Mouse (Mus musculus): ENCODE measurements around the gene Tubb2a. TPM values are rescaled to one million over a fixed set of nuclear protein-coding genes. Genes with fewer than 3 reads are reported as not detected.
A peak's percentile ranks its signal among the peaks of the same experiment; 100 is the strongest.

Tubb2a gene
- total RNA-seq, 2 experiments from 2014 or later, result 53.6 to 68.2 TPM

GRCm38 (mm10) chr13:34057252-34057651 is 20.6 kb downstream of the Tubb2a start:
- intact Hi-C loops (cut with DNase I), result no loop called here
- DNase-seq, result no peak

- intact Hi-C loops (cut with DNase I), result no loop called here
- DNase-seq, result no peak
Observed at GRCm38 (mm10) chr13:34054983-34055382, 22.8 kb downstream of the Tubb2a start.

DNA sequence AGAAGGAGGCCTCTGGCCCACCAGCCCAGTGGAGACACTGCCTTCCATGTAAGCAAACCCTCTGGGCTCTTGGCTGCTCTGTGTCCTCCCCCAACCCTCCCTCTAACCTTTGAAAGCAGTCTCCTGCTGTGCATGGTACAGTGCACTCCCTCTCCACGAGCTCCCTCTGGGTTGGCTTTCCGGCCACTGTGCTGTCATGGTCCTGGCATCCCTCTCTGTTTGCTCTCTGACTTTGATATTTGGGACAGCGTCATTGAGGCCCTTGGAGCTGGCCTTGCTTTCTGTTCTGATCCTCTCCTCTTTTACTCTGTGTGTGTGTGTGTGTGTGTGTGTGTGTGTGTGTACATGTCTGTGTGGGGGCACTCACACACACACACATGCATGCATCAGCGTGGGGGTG is 23.4 kb downstream of the Tubb2a start:
- DNase-seq, result no peak
- intact Hi-C loops (cut with DNase I), result no loop called here

DNA sequence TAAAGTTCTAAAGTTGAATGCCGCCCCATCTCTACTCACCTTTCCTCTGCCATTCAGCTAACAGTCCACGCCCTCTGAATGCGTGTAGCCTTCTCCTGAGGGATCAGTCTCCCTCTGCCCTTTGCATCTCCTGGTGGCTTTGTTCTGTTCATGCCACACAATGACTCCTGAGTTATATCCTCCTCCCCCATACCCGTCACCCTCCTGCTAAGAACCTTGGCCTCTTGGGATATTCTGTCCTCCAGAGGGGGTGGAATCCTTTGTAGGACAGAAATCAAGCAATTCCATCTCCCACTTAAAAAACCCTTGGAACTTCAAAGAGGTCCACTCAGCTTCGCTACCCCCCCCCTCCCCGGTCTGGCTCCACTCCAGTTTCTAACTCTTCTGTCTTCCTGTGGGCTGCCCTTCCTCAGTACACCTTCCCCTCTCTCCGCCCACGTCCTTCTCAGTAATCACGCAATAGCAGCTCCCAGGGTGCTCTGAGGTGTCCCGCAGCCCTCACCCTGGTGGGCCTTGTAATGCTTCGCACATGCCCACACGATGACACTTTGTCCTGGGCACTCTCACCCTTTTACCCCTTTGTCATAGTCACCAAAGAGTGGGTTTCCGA is 24.0 kb downstream of the Tubb2a start:
- intact Hi-C loops (cut with DNase I), result no loop called here
- DNase-seq, result no peak

DNA sequence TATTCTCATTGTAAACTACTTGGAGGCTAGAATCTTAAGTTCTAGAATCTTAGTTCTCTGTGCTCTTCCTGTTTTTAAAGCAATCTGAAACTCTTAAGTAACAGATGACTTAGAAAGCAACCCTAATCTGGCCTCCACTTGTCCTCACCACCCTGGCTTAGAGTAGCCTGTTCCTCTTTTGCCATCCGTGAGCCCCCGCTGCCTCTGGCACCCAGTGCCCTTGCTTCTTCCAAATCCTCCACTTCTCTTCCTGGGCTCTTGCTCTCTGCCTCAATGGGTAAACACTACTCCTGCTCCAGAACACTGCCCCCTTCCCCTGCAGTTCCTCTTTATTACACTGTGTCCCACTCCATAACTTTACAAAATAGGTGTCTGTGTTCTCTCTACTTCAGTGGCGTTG is 26.1 kb downstream of the Tubb2a start:
- DNase-seq, result no peak
- intact Hi-C loops (cut with DNase I), result no loop called here

- DNase-seq, result no peak
- intact Hi-C loops (cut with DNase I), result no loop called here
Observed at GRCm38 (mm10) chr13:34050479-34050878, 27.3 kb downstream of the Tubb2a start.

- DNase-seq, result no peak
- intact Hi-C loops (cut with DNase I), result loop anchor here (10.0 kb wide), 2 partner anchors 587 to 827 kb away; partner anchors contain the start of gene Prpf4b
Observed at GRCm38 (mm10) chr13:34047526-34047925, 30.3 kb downstream of the Tubb2a start.

GRCm38 (mm10) chr13:34046421-34047012 is 31.3 kb downstream of the Tubb2a start:
- DNase-seq, result peak; percentile 81 to 87
- intact Hi-C loops (cut with DNase I), result loop anchor here (1.0 to 10.0 kb wide), 3 partner anchors 109 to 828 kb away; partner anchors contain the start of gene Prpf4b

DNA sequence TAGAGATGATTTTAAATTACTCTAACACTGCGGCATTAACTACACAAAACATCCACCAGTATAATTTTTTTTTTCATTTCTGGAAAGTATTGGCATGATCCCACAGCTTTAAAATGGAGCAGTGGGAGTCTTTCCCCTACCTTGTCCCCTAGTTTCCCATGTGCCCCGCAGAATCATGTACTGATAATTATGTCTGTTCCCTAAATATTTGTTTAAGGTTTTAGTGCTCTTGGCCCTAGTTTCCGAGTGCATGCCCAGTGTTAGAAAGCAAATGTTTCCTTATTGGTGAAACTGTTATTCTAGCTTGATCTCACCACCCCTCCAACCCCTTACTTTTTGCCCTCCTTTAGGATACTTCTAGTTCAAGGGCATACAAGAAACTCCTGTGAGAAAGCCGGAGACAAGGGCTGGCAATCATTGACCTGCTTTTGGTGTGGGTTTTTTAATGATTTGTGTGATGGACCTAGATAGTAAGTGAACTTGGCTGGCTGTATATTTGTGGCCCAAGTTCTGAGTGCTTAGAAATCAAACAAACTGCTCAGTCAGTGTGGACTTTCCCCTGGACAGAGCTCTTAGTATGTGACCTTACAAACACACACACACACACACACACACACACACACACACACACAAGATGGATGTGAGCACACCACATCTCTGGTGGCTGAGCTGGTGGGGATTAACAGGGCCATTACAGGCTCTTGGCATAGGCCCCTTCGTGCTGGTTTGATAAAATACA is 32.1 kb downstream of the Tubb2a start:
- no peak for DNase-seq
- intact Hi-C loops (cut with DNase I), result loop anchor here (1.0 to 10.0 kb wide), 3 partner anchors 110 to 829 kb away; partner anchors contain the start of gene Prpf4b

- intact Hi-C loops (cut with DNase I), result loop anchor here (10.0 kb wide), 2 partner anchors 591 to 831 kb away; partner anchors contain the start of gene Prpf4b
- no peak for DNase-seq
Observed at GRCm38 (mm10) chr13:34043716-34044393, 34.0 kb downstream of the Tubb2a start.

DNA sequence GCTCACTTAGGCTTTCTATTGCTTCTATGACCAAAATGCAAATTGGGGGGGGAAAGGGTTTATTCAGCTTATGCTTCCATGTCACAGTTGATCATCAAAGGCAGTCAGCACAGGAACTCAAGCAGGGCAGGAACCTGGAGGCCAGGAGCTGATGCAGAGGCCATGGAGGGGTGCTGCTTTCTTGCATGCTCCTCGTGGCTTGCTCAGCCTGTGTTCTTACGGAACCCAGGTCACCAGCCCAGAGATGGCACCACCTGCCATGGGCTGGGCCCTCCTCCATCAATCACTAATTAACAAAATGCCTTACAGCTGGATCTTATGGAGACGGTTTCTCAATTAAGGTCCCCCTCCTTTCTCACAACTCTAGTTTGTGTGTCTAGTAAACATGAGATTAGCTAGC is 37.7 kb downstream of the Tubb2a start:
- intact Hi-C loops (cut with DNase I), result loop anchor here (10.0 kb wide), 2 partner anchors 595 to 835 kb away; partner anchors contain the start of gene Prpf4b
- no peak for DNase-seq

GRCm38 (mm10) chr13:34038901-34039341 is 38.9 kb downstream of the Tubb2a start:
- intact Hi-C loops (cut with DNase I), result no loop called here
- no peak for DNase-seq

- intact Hi-C loops (cut with DNase I), result no loop called here
- peak in 1 of 2 experiments; percentile 16 for DNase-seq
Observed at GRCm38 (mm10) chr13:34038056-34038432, 39.8 kb downstream of the Tubb2a start.

DNA sequence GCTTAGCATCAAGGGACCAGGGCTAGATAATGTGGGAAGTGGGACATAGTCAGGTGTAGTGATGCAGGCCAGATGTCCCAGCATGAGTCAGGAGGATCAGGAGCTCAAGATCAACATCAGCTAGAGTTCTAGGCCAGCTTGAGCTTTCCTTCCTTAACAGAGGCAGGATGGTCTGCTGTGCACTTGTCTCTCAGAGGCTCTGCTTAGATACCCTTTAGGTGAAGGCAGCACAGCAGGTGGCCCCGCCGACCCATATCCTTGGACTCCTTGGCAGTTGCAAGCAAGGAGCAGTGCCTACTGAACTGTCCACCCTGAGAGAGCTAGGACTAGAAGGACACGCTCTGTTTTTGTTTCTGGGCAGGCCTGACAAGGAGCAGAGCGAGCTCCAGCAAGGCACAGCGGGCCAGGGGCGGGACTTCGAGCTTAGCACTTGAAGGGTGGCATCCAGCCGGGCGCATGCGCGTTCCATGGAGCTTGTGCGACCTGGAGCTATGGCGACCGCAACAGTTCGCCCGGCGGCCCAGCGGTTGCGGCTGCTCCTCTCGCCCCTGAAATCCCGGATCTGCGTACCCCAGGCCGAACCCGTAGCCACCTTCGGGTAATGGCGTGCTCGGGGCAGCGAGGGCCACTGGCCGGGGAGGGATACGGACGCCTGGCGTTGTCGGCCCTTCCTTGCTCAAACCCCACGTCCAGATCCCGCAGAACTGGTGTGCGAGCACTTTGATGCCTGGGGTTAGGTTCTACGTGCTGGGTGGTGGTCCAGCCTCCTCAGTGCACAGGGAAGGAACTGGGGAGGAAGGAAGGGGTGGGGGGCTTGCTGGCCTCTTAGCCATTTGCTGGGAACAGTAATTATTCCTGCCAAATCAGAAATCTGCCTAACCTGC is 40.4 kb downstream of the Tubb2a start, which contains the start of gene Bphl:
Bphl (plus strand) TSS at position 426 of the 884 bp plus-strand sequence.
- intact Hi-C loops (cut with DNase I), result no loop called here
- DNase-seq, result peak; percentile 93 to 94

- DNase-seq, result no peak
- intact Hi-C loops (cut with DNase I), result no loop called here
Observed at GRCm38 (mm10) chr13:34036726-34037125, 41.1 kb downstream of the Tubb2a start.

DNA sequence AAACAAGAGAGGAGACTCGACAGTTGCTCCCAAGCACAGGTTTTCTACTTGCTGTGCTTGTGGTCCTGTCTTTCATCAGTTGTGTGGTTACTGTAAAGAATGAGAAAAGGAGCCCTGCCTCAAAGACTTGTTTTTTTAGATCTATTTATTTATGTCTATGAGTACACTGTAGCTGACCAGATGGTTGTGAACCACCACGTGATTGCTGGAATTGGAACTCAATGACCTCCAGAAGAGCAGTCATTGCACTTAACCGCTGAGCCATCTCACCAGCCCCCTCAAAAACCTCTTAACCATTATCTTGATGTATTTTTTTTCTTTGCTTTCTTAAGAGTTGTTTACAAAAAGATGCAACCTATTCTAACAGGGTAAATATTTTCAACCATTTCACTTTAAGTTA is 42.4 kb downstream of the Tubb2a start:
- intact Hi-C loops (cut with DNase I), result no loop called here
- no peak for DNase-seq

- intact Hi-C loops (cut with DNase I), result no loop called here
- no peak for DNase-seq
Observed at GRCm38 (mm10) chr13:34032041-34032440, 45.8 kb downstream of the Tubb2a start.
